Mouse (Mus musculus) lung, postnatal 0 days (tissue): ENCODE results near the gene Dgcr2.

ENCODE experiments used
- CTCF ChIP-seq: IDR thresholded peaks from 2 replicates; pipeline ENCODE4 v1.5.1; 2016; ENCODE audit warnings: antibody characterized with exemption, mild to moderate bottlenecking
- EP300 ChIP-seq: IDR thresholded peaks from 2 replicates; pipeline ENCODE4 v1.6.1; 2016; ENCODE audit warnings: antibody characterized with exemption, mild to moderate bottlenecking, control low read depth

DNA sequence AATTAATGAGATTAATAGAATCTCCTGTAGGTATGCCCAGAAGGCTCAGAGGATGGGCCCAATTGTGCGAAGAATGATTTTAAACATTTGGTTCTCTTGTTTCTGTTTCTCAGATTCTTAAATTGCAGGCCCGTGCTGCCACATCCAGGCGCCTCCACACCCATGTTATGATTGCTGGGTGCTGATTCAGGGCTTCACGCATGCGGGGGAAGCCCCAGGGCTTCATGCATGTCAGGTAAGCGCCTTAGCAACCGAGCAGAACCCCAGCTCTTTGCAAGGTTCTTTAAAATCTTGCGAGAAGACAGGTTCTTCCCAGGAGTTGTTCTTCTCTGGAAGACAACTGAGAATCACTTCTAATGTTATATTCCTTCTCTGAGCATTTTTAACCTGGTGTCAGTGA lies 45.1 kb upstream of the Dgcr2 start:
- TF ChIP-seq CTCF (no peak), EP300 (no peak)
